Mouse (Mus musculus): ENCODE measurements around the gene Fign.
A peak's percentile ranks its signal among the peaks of the same experiment; 100 is the strongest.

The Fign gene

GRCm38 (mm10) chr2:64097937-64098617 is at the start of gene Fign:
Gene Fign, minus strand, starts transcription at chr2:64098038.
- peak; percentile 67 for DNase-seq (ENCODE audit: low spot score)

- DNase-seq (ENCODE audit: low spot score): no peak
Measured at GRCm38 (mm10) chr2:64133597-64133996, 35.8 kb upstream of the Fign start.

- no peak for DNase-seq (ENCODE audit: low spot score)
Measured at GRCm38 (mm10) chr2:64120495-64120894, 22.7 kb upstream of the Fign start.

- DNase-seq (ENCODE audit: low spot score): no peak
Measured at GRCm38 (mm10) chr2:64116613-64117012, 18.8 kb upstream of the Fign start.

- DNase-seq (ENCODE audit: low spot score): no peak
Measured at GRCm38 (mm10) chr2:64111133-64111532, 13.3 kb upstream of the Fign start.

- DNase-seq (ENCODE audit: low spot score): no peak
Measured at GRCm38 (mm10) chr2:64109860-64110259, 12.0 kb upstream of the Fign start.

- DNase-seq (ENCODE audit: low spot score): no peak
Measured at GRCm38 (mm10) chr2:64108040-64108439, 10.2 kb upstream of the Fign start.

- DNase-seq (ENCODE audit: low spot score): peak; percentile 16
Measured at GRCm38 (mm10) chr2:64098618-64099320, 931 bp upstream of the Fign start.

GRCm38 (mm10) chr2:64096721-64097411 is 972 bp downstream of the Fign start:
- no peak for DNase-seq (ENCODE audit: low spot score)

- no peak for DNase-seq (ENCODE audit: low spot score)
Measured at GRCm38 (mm10) chr2:64096176-64096575, 1.7 kb downstream of the Fign start.

GRCm38 (mm10) chr2:64095561-64095960 is 2.3 kb downstream of the Fign start:
- no peak for DNase-seq (ENCODE audit: low spot score)

GRCm38 (mm10) chr2:64093087-64093486 is 4.8 kb downstream of the Fign start:
- no peak for DNase-seq (ENCODE audit: low spot score)

- no peak for DNase-seq (ENCODE audit: low spot score)
Measured at GRCm38 (mm10) chr2:64083853-64084427, 13.9 kb downstream of the Fign start.

GRCm38 (mm10) chr2:64079765-64080164 is 18.1 kb downstream of the Fign start:
- no peak for DNase-seq (ENCODE audit: low spot score)

GRCm38 (mm10) chr2:64078551-64078950 is 19.3 kb downstream of the Fign start:
- no peak for DNase-seq (ENCODE audit: low spot score)

GRCm38 (mm10) chr2:64077846-64078245 is 20.0 kb downstream of the Fign start:
- DNase-seq (ENCODE audit: low spot score): no peak

- peak; percentile 20 for DNase-seq (ENCODE audit: low spot score)
Measured at GRCm38 (mm10) chr2:64075873-64076272, 22.0 kb downstream of the Fign start.

GRCm38 (mm10) chr2:64074602-64075389 is 23.0 kb downstream of the Fign start:
- DNase-seq (ENCODE audit: low spot score): no peak

GRCm38 (mm10) chr2:64072158-64072557 is 25.7 kb downstream of the Fign start:
- no peak for DNase-seq (ENCODE audit: low spot score)

- no peak for DNase-seq (ENCODE audit: low spot score)
Measured at GRCm38 (mm10) chr2:64069950-64070695, 27.7 kb downstream of the Fign start.

GRCm38 (mm10) chr2:64065511-64065910 is 32.3 kb downstream of the Fign start:
- DNase-seq (ENCODE audit: low spot score): no peak
